Mouse (Mus musculus) frontal cortex, postnatal 10 days (tissue): ENCODE measurements at regions not wholly inside any gene's neighbourhood (a gene's known extent, or its start where the extent isn't known, plus 50 kb on each side); places are given as distances from the start of the nearest gene placed in this dataset.

Source experiments
- DNase-seq, 2 experiments: peaks; one replicate each; pipeline ENCODE4 v3.0.0; 2022; ENCODE audit warnings: low spot score in 2 of 2, mixed read lengths in 1 of 2

DNA sequence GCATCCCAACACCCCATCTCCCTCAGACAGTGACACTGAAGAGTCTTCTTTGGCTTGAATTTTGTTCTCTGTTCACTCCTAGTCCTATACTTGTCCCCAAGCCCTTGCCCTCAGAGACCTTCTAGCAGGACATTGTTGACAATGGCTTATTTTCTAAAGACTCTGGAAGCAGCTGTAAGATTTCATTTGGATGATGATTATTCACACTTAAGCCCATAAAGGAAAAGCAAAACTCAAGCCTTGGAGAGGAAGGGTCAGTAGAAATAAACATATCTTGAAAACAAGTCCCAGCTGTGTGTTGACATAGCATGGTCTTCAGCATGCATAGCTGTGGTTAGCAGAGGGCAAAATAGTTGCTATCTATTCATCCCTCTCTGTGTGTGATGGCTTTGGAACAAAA, 59.9 kb upstream of the Cdh11 start:
- no peak for DNase-seq

DNA sequence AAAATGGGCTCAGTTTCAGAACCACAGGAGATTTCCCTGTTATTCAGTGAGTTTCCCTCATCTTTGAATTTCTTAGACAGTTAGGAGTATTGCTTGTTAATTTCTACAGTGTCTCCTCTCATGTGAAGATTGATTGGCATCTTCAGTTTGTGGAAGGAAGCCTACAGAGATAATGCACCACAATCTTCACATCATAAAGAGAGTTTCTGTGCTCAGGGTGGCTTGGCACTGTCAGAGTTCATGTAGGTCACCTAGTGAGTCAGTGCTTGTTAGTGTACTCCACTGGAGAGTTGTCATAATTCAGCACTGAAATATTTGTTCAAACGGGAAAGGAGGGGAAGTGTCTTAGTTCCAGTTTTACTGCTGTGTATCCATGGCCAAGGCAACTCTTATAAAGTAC, 74.6 kb upstream of the Cdh11 start:
- no peak for DNase-seq

DNA sequence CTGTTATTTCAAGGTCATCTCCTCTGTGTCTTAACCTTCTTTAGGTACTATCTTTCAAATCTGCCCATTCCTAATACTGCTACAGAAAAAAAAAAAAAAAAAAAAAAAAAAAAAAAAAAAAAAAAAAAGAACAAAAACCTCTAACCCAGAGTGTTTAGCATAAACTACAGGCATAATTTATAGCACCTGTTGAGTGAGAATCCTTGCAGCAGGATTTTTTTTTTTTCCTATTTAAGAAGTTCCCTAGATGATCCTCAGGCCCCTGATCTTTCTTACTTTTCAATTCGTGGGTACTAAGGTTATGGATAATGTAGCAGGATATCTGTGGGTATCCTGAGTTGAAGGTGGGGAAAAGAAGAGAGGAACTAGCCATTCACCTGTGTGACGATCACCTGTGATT, 114.1 kb upstream of the Cdh11 start:
- no peak for DNase-seq

DNA sequence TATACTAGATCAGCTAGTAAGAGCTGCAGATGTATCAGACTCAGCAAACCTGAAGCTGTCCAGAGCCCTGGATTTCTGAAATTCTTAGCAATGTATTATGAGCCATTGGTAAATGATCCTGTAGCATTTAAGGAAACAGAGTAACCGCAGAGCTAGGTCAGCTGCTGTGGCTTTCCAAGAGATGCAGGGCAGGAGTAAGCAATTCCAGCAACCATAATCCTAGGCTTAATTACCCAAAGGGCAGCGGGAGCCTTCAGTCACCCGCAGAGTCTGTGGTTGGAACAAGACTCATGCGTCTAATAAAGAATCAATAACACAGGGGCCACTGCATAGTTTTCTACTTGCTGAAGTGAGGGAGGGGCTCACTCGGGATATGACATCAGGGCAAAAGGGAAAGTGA, 115.2 kb upstream of the Cdh11 start:
- DNase-seq, result no peak

DNA sequence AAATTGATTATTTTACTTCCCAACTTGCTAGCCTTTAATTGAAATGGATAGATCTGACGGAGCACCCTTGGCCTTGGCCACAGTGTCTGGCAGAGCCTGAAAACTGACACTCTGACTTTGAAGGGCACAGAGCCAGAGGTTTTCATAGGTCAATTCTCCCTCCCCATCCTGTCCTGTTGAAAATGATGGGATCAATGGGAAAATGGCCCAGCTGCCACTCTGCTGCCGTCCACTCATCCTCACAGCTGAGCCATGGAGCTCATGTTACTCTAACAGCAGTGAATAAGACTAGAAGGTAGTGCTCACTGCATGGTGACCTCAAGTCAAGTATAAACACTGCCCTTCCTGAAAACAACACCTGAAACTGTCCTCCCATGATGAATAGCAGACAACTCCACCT, 122.0 kb upstream of the Cdh11 start:
- no peak for DNase-seq

DNA sequence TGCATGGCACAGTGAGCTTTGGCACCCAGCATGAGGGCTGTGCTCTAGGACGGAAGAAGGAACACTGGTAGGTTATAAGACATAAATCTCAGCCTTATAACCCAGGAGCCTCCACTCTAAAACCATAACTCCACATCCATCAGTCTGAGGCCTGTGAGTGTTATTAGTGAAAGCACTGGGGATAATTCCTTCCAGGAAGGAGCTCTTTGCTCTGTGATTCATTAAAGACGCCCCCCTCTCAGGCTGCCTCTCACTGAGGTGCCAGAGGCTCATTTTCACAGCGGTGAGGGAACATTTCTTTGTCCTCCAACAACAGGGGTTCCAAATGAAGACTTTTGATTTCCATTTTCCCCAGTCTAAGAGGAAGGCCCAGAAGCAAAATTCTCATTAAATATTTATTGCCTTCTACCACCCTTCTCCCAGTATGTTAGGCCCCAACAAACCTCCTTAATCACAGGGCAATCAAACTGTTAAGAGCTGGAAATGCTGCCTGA, 145.9 kb upstream of the Cdh11 start:
- DNase-seq, result no peak

DNA sequence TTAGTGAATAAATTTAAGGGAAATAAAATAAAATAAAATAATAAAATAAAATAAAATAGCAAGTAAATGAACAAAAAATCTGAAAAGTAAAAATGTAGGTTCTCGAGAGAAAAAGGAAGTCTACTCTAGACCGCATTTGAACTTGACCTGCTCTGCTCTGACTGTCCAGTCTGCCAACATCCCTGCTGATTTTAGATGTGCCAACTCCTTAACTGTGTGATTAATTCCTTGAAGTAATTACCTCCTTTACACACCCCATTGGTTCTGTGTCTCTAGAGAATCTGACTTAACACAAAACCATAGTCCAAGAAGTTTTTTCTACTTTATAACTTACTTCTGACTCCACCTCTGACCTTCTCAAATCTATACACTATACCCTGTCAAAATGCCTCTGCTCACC, 153.3 kb upstream of the Cdh11 start:
- no peak for DNase-seq

DNA sequence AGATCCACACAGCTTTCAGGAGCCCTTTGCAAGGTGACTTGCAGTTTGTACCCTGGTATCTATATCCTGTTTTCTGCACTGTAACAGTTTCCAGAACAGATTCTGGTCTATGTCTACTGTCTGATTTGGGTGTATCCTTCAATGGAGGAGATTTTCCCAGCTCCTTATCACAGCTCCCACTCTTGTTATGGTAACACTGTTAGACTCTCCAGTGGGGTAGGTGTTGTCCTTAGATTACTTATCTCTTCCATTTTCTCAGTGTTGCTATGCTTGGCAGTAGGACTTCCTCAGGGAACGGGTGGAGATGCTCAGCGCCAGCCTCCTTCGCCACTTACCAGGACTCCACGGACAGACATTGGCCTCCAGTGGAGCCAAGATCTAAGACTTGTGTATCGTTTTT, 160.1 kb upstream of the Cdh11 start:
- DNase-seq, result no peak

DNA sequence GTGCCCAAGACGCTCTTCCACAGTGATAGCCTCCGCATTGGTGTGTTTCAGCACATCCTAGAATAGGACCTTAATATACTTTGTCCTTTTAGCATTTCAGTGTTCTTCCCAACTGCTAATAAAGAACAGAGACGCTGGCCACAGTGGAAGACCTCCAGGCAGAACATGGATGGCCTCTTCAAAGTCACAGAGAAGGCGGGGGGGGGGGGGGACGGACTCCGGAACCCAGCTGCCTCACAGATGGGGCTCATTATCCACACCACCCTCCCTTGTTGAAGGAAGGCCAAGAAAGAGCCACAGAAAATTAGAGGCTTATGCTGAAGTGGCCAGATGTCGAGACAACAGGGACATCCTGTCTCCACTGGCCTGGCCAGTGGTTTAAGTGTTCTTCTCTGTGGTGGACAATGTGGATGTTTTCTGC, 192.7 kb upstream of the Cdh11 start:
- DNase-seq, result no peak

DNA sequence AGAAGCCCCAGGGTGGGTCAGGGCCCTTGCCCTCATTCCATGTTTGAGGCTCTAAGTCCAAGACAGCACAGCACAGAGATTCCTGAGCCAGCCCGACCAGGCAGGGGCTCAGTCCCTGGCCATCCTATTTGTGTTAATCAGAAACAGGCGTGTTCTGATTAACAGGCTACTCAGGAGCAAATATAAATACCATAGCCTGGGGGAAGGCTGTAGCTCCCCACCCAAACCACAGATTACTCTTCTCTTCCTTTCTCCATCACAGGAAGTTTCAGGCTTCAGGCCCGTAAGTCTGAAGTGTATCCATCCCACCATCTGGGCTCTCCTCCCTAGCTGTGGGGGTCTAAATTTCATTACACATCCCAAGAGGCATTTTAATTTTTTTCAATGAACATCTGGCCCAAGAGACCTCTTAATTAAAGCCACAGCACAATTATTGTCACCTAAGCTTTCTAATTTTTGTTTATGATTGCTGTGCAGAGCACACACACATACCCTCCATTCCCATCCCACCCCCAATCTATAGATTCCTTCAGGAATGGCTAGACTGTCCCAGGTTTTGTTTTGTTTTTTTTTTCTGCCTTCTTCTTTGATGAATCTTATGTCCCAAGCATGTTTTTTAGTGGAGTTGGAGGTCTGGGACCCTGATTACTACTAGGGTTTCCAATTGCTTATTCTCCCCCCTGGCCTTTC, 197.9 kb upstream of the Cdh11 start:
- no peak for DNase-seq

DNA sequence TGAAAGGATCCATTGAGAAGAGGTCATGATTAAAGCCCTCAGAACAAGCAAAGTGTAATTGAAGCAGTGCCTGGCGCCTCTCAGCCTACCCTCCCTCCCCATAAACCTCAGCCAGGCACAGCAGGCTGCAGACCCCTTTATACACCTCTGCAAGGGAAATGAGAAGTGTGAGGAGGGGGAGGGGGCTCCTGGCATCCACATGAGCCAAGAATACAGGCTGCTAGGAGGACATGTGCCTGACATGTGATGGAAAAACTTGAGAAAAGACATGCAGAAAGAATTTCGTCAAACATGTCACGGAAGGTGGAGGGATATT, 198.4 kb upstream of the Cdh11 start:
- DNase-seq, result no peak

DNA sequence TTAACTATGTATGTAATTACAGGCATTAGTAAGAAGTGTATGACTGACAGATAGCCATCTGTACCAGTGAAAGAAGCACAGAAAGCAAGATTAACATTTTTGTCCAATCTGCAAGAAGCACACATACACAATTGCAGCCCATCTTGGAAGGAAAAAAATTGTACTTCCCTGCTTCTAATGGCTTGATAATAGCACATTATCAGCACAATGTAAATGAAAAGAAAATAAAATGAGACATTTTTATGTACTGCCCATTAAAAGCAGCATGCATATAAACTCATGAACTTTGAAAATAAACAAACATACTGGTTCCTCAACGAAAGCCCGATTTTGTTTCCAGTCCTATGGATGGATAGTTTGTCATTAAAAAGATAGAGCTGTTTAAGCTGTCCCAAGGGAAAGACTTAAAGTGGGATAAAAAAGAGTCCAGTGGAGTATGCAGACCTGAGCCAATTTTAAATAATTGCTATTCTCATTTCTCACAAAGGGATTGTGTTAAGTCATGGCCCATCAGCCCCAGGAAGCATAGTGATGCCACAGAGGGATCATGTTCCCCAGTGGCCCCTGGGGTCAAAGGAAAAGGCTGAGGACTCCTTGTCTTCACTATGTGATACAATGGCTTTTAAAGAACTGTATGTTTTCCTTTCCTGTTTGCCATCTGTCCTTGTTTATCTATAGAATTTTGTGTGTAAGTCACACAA, 222.0 kb upstream of the Cdh11 start:
- no peak for DNase-seq

DNA sequence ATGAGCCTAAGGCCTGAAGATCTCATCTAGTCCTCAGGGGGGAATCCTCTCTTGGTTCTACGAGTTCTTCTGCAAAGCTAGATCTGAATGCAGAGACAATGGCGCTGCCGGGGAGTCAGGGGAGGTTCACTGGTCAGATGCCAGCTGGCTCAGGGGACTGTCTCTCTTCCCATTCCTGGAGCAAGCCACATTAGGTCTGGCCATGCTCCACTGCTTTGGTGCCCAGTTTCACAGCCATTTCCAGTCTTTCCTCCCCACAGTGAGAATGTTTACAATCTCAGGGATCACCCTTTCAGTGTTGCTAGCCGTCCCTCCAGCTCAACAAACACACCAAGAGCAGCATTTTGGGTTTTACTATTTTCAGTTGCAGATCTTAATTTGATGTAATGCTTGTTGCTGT, 233.7 kb upstream of the Cdh11 start:
- DNase-seq, result peak in 1 of 2 experiments; percentile 11

DNA sequence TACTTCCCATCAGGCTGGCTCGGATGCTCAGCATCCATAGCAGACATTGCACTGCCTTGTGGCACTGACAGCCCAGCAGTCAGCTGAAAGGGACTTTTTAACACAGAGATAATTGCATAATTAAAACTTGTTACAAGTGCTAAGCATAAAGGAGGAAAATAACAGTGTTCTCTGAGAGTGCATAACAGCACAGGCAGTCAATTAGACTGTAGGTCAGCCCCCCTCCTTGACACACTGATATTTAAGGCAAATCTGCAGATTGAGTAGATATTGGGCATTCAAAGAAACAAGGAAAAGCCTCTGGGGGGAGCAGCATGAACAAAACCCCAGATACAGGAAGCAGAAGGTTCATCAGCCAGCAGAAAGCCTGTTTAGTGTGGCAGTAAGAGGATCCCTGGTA, 237.8 kb upstream of the Cdh11 start:
- no peak for DNase-seq

DNA sequence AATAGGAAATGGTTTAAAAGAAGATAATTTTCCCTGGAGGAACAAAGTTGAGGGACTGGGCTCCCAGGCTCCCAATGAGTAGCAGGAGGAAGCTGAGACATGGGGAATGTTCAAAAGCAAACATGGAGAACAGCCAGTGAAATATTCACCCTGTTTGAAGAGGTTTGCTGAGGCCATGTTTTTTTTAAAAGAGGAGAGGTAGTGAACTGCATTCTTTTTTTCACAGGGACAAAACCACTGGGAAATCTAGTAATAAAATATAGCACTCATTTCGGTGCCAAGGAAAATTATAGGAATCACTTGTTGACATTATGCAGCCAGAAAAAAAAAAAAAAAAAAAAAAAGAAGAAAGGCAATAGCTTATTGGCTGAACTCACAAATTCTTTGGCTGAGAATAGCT, 246.3 kb upstream of the Cdh11 start:
- DNase-seq, result no peak

DNA sequence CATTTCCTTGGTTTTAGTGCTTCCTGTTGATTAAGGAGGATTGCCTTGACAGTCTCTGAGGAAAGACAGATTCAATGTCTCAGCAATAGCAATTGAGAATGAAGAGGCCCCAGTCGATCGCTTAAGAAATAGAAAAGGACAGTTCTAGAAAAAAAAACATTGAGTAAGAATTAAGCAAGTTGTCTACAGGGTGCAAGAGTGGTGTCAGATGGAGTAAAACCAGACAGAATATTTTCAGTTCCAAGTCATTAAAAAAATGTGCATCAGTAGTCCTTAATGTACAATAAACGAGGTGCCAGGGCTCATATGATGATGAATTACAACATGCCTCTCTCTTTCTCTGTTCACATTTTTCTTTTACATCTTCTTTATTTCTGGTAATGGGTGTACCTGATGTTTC, 248.5 kb upstream of the Cdh11 start:
- DNase-seq, result no peak

DNA sequence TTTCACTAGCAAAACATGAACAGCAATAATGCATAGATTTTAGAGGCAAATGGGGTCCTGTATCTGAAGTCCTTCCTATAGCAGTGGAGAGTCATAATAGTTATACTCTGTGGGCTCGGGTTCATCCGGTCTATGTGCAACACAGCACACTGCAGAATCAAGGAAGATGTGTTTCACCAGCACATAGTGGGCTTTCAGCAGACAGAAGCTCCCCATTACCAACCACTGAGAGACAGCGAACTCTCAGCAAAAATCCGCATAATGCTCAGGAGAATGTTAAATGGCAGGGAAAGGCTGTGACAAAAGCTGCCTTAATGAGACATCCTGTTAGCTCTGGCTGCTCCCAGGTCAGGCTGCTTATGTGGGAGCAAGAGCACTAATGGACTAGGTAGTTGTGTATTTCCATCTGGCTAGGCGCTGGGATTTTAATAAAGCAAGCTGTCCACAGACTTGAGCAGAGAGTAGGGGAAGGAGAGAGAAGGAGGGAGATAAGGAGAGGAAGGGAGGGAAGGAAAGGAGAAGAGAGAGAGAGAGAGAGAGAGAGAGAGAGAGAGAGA, 286.7 kb upstream of the Cdh11 start:
- DNase-seq, result no peak

DNA sequence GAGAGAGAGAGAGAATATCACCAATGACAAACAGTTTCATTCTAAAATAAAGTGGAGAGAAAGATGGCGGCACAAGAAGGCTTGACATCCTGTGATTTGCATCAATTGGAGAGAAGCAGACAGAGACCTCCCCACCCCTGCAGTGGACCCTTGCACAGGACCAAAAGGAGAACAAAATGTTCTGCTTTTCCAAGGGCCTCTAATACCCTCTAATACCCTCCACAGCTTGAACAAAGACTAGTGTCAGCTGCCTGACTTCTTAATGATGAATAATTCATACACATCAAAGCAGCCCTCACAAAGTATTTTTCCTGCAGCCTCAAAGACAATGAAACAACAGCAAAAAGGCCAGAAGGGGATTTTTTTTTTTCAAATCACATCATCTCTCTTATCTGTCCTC, 287.2 kb upstream of the Cdh11 start:
- DNase-seq, result no peak

DNA sequence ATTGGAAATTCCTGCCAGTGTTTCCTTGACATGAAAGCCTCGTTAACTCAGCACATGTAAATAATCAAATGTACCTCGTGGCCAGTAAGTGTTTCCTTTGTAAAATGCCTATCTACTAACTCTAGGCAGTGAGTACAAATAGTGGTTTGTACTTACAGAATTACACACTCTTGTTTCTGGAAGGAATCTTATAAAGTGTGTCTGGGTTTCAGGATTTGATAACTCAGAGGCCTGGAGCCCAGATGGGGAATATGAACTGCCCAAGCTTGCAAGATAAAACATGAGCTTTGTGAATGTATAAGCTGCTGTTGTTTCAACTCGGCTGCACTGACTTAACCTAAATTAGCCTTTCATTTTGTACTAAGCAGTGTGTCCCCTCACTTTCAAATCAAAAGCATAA, 293.1 kb upstream of the Cdh11 start:
- DNase-seq, result no peak

DNA sequence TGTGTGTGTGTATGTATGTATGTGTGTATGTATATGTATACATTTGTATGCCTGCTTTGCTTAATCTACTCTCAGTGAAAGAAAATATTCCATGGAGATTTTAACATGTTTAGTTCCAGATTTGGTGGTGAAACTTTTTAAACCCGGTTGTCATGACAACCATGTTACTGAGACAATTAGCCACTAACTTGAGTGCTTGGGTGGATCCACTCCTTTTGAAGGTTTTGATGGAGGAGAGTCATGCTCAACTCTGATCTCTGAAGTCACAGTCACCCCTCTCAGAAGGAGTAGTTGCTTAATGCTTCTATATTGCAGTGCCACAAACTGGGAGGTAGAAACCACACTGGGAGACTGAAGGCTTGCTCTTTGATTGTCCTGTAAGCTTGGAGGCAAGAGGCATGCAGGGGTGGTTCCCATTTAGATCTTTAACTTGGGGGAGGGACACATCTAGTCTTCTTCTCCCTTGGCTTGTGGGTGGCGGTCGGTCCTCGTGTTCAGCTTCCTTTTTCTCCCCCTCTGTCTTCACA, 301.6 kb upstream of the Cdh11 start:
- peak in 1 of 2 experiments; percentile 5 for DNase-seq

DNA sequence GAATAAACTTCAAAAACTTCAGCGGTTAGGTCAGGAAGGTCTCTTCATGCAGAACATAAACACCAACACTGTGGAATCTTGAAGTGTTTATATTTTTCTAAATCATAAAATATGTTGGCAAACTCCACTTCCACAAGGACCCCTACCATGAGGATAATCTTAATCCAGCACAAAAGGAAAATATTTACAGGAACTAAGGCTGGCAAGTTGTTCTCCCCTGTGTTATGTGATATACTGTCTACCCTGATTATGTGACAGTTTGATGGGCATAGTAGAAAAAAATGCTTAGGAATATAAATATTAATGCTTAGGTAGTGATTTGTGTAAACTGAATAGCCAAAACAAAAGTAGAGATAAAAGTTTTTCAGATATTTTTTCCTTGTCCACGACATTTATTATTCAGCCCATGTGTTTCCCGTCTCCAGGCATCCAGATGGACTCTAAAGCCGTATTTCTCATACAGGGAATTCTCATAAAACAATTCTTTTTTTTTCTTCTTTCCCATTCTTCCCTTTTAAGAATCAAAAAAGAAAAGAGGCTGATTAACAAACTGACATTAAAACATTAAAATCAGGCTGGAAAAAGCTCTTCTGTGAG, 311.2 kb upstream of the Cdh11 start:
- no peak for DNase-seq

DNA sequence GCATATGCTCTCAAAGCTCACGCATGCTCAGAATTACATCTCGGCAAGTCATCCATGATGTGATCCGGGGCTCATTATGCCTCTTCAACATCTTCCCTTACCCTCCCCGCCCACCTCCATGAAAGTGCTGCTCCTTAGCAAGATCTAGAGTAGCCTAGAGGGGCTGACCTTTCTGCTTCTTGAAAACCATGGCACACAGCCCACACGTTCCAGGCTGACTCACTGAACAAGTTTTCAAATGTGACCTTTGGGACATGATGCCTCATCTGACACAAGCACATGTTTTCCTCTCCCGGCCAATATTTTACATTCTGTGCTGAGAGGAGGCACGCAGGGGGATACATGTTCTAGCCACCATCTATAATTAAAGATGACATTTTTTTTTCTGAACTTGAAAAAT, 340.1 kb upstream of the Cdh11 start:
- no peak for DNase-seq

DNA sequence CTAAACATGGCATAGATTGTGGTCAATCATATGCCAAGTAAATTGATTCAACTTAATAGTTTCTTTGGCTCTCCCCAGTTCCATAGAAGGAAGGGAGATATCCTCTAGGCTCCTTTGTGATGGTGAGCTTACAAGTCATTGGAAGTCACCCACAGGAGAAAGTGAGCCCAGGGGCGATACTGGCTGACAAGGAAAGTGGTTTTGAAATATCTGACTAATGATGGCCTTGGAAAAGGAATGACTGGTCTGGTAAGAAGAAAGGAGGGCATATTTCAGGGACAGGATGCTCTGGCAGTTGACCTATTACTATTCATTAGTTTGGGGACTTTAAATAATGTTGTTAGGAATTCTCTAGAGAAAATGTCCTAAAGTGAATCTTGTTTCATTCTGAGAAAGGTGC, 352.7 kb upstream of the Cdh11 start:
- DNase-seq, result no peak
